Mouse (Mus musculus) granulocyte monocyte progenitor cell, adult 5-6 weeks (primary cell): ENCODE measurements at regions not wholly inside any gene's neighbourhood (a gene's known extent, or its start where the extent isn't known, plus 50 kb on each side); places are given as distances from the start of the nearest gene placed in this dataset.

Source experiments
- ATAC-seq: replicated peaks from 2 replicates; pipeline ENCODE4 v1.8.0; 2016; ENCODE audit warnings: mild to moderate bottlenecking, moderate TSS enrichment, inconsistent platforms; ENCODE audit not compliant: poor library complexity, severe bottlenecking

DNA sequence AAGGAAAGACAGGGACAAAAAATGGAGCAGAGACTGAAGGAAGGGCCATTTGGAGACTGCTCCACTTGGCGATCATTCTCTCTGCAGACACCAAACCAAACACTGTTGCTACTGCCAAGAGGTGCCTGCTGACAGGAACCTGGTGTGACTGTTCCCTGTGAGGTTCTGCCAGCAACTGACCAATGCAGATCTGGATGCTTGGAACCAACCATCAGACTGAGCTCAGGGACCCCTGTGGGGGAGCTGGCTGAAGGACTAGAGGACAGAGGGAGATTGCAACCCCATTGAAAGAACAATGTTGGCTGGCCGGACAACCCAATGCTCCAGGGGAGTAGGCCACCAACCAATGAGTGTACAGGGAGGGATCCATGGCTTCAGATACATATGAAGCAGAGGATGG, 139.2 kb upstream of the Cep126 start:
- ATAC-seq = no peak

DNA sequence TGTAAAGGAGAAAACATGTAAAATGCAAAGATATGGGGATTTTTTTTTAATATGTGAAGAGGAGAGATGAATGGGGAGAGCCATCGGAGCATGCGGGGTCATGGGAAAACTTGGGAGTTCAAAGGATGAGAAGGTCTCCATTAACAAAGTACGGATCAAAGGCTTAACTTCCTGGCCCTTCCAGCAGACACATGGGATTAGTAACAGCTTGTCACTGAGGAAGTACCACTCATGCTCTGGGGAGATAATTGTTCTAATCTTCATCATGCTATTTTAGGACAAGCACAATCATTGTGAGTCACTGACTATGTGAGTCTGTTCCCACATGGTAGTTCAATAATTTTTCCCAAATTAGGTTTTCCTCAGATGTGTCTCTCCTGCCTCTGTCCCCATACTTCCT, 115.4 kb upstream of the Cep126 start:
- ATAC-seq = no peak

DNA sequence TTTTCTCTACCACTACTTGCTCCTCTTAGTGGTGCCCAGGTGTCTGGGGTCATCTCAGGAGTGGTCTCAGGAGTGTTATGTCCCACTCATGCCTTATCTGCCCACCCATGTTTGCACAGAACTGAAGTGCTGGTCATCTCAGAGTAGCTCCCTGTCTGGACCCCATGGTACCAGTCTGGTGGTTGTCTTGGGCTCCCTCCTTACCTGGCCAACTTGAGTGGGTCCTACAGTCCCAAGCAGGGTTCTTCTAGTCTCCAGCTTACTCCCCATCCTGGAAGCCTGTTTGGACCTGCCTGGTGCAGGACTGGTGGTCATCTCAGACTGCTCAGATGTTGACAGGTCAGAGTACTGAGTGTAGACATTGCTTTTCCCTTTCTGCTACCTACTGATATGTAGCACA, 94.0 kb upstream of the Cep126 start:
- no peak for ATAC-seq

DNA sequence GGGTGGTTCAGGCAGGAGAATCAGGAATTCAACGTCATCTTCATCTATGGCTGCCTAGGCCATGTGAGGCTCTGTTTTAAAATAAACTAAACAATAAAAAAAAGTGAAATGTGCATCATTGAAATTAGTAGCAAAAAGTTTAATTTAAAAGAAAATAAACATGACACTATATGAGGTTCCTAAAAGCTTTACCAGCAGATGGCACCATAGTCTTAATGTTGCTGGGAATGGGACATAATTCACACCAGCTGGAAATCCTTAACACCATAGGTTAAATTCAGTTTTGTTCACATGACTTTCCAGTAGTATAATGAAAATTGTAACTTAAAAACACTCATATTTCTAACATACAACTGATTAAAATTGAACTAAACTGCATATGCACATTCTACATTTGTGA, 92.3 kb upstream of the Cep126 start:
- no peak for ATAC-seq

DNA sequence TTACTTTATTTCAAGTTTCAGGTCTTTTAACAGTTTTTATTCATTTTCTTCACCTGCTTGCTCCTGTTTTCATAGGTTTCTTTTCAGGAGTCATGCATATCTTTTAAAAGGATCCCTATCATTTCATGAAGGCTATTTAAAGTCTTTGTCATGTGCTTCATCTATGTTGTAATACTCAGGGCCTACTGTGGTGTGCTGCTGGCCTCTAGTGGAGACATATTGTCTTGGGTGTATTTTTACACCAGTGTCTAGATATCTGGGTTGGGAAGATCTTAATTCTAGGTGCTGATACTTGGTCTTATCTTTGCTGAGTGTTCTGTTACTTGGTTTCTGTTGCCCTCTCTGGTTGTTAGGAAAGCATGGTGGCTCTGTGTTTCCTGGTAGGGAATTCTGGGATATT, 74.8 kb upstream of the Cep126 start:
- ATAC-seq = peak; percentile 94

DNA sequence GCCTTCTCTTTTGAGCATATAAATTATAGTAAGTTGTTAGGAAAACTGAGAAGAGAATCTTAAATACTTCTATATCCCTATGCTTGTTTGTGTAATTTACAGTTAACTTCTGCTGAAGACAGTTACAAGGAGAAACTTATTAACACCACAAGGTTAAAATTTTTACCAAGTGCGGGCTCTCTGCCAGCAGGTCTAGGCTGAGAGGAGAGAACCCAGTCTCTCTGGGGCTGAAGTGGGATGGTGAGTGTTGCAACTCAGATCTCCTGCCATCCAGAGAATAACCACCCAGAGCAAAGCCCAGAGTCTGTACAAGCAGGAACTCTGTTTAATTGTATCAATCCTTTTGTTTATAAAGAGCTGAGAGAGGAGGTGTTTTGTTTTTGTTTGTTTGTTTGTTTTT, 51.3 kb upstream of the Cep126 start:
- no peak for ATAC-seq
